Mouse (Mus musculus) testis, postnatal 14 days (tissue): ENCODE data around the gene 4930558K02Rik.

Experiments
- DNase-seq: peaks from one replicate; pipeline ENCODE4 v3.0.0; 2021; ENCODE audit warnings: low spot score

Gene 4930558K02Rik

DNA sequence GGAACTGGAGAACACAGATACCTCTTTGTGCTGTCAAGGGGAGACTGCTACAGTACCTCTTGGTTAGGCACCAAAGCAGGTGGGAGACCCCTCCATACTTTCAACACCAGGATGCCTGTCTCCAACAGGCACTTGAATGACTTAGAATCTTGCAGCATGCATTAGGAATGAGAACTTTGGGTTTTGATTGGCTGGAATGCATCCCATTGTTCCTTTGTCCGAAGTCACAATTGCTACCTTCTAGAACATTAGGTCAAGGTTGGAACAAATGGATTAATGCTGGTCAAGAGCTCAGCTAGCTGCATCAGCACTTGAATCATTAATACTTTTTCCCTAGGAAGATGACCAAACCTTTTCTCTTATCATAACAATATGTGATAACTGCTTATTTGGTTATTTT, at the start of gene 4930558K02Rik:
4930558K02Rik (minus strand) TSS at position 101 of the 400 bp plus-strand sequence.
- DNase-seq: no peak

DNA sequence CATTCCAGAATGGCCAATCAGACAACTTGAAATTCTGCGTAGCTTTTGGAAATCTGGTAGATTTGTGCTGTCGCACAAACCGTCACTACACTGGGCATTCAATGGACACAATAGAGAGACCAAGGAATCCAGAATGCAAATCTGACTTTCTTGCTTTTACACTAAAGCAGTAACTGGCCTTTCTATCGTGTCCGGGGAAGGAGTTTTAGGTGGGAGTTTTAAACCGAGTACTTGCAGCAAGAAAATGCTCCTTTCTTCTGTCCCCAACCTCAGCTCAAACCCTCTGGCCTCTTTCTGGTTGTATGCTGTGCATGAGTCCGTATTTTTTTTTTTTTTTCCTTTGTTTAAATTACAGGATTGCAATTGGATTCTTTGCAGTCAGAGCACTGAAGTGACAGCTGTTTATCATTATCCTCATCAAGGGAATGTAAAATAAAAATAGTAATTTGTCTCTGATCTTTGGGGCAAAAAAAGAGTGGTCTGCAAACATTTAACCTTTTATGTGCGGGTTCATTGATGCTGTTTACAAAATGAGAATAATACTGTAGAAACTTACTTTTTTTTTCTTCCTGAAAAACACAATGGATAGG, 44.3 kb upstream of the 4930558K02Rik start:
- no peak for DNase-seq

- no peak for DNase-seq
Measured at GRCm38 (mm10) chr1:162020766-162021165, 41.3 kb upstream of the 4930558K02Rik start.

- no peak for DNase-seq
Measured at GRCm38 (mm10) chr1:162020303-162020731, 40.9 kb upstream of the 4930558K02Rik start.

GRCm38 (mm10) chr1:162018601-162018977, 39.2 kb upstream of the 4930558K02Rik start:
- DNase-seq: no peak

DNA sequence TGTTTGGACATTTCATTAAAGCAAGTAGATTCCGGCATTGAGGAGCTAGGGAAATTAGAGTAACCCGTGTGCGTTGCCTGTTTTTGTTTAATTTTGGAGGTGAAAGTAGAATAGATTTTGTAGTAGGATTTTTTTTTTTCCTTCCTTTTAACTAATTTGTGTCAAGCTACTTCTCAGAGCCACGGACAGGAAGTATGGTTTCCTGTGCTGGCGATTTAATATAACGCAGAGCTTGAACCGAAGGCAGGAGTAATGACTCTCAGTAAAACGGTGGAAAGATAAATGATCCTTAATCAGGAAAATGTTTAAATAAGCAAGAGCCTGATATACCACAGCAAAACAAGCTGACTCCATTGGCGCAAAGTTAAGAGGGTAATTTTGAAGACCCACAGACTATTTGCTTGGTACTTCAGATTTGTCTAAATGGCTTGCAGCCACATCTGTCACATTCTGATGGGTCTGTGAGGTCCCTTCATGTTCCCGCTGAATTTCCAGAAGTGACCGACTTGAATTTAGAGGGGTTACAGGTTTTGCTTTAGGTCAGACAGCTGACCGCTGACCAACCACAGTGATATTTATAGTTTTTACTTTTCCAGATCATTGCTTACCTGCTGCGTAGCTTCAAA, 38.7 kb upstream of the 4930558K02Rik start:
- no peak for DNase-seq

DNA sequence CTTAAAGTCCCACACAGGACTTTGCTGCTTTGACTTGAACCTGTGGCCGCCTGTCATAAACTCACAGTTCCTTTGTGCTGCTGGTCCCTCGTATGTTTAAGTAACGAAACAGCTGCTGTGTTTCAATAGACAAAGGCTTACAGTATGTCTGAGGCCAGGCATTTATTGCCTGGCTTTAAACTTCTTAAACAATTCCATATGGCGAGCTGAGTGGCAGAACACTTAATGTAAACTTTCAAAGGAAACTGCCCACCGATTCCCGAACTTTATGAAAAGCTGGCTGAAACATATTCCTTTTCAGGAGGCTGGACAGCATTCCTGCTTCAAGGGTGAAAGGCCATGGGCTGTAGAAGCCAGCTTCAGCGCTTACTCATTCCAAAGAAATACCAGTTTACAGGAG, 37.5 kb upstream of the 4930558K02Rik start:
- DNase-seq: no peak

DNA sequence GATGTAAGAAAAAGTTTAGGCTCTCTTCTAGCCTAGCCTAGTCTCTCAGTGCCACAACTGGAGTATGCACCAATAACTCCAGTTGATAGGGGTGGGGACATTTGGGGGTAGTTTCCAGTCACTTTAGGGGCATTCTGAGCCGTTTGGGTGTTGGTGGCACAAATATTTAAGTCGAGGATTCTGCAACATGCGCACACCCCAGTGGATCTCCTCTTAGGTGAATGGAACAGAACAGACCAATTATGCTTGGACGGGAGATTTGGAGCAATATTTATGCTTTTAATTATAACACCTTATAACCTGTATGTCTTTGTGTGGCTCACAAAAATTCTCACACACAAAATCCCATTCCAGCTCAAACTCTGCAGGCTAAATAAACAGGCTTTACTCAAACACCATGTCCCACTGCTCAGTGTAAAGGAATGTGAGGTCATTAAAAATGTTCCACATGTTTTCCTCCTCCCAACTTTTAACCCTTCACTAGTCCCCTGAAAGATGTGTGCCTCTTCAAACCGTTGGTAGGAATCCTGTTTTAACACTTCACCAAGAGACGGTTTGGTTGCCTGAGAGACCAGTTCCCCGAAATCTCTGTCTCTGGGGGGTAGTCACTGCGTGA, 35.9 kb upstream of the 4930558K02Rik start:
- DNase-seq: no peak

GRCm38 (mm10) chr1:162013561-162013960, 34.1 kb upstream of the 4930558K02Rik start:
- DNase-seq: no peak

DNA sequence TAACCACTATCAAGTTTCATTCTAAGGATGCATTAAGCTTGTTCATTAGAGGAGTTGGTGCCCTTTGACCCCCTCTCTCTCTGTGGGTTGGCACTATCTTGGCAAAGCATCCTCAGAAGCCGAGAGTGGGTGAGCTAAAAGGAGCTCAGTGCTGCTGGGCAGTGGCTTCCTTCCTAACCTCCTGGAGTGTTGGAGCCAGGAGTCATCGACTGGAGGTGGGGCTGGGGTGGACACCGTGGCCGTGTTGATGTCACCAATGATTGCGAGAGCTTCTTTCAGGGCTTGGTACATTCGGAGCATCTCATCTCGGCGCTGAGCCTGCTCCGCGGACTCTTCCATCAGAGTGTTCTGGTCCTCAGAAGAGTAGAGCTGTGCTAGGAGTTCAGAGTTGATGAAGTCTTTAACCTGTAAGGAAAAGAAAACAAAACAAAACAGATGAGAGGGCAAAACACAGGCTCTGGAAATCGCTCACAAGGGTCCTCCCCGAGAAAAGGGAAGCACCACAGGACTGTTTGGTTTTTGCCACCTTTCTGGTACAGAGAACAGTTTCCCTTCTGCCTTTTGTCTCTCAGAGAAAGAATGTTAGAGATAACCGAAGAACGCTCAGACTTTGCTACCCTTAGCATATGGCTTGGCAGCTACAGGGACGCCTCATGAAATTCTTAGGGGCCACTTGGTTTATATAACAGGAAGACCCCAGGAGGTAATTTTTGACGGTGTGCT, 32.2 kb upstream of the 4930558K02Rik start:
- no peak for DNase-seq

GRCm38 (mm10) chr1:162009086-162009485, 29.6 kb upstream of the 4930558K02Rik start:
- no peak for DNase-seq

DNA sequence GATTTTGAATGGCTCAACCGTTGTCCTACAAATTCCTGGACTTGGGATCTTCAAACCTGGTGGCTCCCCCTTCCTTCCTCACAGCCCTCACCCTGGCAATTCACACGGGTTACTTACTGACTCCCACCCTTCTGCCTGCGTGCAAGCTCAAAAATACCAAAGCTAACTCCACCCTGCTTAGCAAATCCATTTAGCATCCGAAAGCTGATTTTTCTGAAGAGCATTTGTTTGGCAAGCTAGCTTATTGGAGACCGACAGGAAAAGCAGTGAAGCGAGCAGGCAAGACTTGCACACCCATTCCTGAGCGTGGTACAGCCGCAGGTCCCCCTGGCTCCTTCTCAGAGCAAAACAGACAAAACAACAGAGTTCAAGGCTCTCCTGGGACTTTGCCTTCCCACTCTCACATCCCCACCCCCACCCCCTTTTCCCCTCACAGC, 29.2 kb upstream of the 4930558K02Rik start:
- no peak for DNase-seq

- no peak for DNase-seq
Measured at GRCm38 (mm10) chr1:162008208-162008607, 28.8 kb upstream of the 4930558K02Rik start.

DNA sequence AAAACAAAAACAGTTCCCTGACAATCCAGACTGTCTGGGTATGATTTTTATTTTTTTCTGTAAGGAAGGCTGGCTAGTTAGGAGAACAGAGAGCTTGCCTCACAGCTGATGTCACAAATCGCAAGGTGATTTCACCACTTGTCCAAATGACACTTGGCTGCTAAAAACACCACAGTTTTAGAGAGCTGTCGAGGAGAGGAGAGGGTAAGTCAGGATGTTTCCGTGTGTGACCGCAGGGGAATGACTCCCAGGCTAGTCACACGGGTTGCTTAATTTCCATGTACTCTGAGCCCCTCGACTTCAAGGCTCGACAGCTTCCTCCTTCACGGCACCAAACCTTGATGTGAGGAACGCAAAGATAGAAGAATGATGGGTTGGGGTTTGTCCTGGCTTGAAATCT, 26.7 kb upstream of the 4930558K02Rik start:
- no peak for DNase-seq

DNA sequence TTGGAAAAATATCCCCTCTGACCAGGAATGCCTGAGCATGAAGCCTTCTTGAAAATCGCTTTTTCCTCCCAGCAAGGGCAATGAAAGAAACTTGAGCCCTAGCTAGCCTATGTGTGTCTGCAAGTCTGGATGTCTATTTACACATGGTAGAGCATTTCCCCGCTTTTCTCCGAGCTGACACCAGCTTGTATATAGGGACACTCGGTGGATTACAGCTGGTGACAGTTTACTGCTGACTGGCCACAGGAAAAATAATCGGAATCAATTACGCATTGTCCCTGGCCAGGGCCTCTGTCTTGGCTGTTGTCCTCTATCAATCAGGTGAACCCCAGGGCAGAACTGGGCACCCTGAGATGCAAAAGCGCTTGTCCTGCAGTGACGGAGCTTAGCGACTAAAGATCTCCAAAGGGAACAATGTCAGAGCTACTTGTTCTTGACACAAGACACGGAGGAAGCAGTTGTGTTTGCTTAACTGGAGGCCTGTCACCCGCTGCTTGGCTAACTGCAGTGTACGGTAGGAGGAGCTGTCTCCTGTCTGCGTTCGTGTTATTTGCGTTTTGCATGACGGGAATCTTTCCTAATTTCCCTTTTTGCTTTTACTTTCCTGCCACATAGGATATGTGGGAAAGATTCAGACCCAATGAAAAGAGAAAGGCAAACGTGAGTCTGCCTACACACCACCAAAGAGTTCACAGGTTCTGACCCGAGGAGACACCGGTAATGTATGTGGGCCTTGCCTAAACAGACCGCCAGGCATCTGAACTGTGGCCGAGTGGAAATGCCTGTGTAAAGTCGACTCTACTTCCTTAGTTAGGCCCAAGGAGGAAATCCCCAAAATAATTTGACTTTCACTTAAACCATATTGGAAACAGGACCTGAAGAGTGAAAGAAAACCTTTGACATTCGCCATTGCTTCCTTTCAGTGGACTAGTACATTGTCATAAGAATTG, 25.7 kb upstream of the 4930558K02Rik start:
- DNase-seq: peak; percentile 24

DNA sequence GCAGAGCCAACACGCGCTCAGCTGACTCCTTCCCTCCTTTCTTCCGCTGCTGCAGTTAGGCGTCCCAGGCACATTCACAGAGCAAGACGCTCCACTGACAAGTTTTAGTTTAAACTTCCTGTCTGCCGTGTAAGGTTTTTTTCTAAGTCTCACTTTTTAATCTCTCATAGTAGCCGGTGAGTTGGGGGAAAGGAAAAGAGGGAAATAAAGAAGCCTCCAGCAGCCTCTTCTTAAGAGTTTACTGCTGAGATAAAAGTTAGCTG, 25.0 kb upstream of the 4930558K02Rik start:
- no peak for DNase-seq

- no peak for DNase-seq
Measured at GRCm38 (mm10) chr1:162003729-162004517, 24.5 kb upstream of the 4930558K02Rik start.

GRCm38 (mm10) chr1:162001328-162001727, 21.9 kb upstream of the 4930558K02Rik start:
- no peak for DNase-seq

DNA sequence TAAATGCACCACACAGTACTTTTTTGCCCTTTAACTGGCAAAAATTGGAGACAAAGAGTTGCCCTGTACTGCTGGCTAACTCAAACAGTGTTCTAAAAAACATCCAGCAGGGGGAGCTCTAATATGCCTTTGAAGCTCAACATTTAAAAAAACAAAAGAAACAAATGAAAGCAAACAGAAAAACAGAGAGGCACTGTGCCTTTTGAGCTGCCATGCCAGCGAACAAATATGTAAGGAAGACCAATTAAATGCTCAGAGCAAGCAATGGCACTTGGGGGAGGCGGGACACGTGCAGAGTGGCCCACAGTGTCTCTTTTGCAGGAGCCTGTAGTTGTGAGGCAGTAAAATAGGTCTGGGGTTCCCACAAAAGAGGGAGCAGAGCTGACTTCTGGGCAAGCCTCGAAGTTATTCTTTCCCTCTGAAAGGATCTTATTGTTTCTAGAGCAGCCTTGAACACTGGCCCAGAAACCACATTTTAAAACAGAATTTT, 20.5 kb upstream of the 4930558K02Rik start:
- DNase-seq: peak; percentile 39

GRCm38 (mm10) chr1:161999338-161999737, 19.9 kb upstream of the 4930558K02Rik start:
- DNase-seq: no peak

DNA sequence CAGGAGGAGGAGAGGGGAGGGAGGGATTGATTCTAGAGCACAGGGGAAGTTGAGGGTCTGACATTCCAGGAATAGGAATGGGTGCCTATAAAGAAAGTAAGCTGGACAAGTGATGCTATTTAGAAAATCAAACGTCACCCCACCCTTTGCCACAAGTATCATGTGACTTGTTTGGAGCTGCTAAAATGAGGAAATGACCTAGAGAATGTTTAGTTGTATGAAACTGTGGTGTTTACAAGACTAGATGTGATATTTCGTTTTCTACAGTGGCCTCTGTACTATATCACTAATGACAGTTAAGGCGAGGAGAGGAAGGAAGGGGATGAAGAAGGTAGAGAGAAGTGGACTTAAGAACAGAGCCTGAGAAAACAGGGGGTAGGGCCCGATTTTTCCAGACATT, 19.3 kb upstream of the 4930558K02Rik start:
- no peak for DNase-seq
